Mouse (Mus musculus): ENCODE data around the gene Zfp628. TPM values are rescaled to one million over a fixed set of nuclear protein-coding genes. Genes with fewer than 3 reads are reported as not detected.

Gene Zfp628
- polyA plus RNA-seq, 1 experiment, result 21.7 TPM

DNA sequence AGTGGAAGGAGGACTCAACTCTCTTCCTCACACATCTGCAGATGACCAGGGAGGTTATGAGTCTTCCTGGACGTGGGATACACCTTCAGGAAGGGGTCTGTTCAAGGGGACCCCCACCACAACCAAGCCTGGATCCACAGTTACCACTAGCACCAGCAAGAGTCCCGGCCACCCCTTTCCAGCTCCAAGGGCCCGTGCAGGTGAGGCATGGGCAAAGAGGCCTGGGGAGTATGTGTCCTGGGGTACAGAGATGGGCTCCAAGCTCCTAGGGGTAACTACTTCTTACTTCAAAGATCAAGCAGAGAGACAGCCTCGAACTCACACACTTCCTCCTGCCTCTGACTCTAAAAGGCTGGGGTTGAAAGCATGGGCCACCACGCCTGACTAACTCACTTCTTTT is 27.7 kb downstream of the Zfp628 start:
- no peak for TF ChIP-seq CTCF (IDR thresholded peaks at IDR 0.05; ENCODE audit: borderline replicate concordance, extremely low read depth, insufficient read depth, insufficient read length)
- no peak for TF ChIP-seq POLR2A (IDR thresholded peaks at IDR 0.05; ENCODE audit: borderline replicate concordance, extremely low read depth, insufficient read depth, insufficient read length, poor library complexity, severe bottlenecking)
- no peak for DNase-seq (ENCODE audit: low read depth)

DNA sequence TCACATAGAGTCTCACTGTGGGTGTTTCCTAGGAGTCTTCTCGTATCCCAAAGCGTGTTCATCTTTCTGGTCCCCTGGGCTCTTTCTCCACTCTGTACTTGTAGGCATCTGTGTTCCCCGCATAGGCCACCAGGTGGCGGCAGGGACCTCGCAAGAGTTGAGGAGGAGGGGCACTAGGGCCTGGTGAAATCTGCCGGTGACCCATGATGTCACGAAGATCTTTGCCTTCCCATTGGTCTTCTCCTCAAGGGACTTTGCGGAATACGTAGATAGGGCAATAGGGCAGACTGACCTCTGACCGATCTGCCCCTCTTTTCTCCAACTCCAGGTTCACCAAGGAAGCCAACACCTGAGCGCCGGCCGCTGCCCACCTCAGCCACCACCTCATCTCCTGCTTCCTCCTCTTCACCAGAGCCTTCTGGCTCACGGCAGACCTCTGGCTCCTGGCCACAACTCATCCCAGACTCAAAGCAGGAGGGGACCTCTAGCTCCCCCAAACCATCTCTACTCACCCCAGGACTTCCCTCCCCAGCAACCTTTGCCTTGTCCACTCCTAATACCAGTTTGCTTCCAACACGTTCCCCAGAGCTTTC is 28.3 kb downstream of the Zfp628 start:
- TF ChIP-seq POLR2A (IDR thresholded peaks at IDR 0.05; ENCODE audit: borderline replicate concordance, extremely low read depth, insufficient read depth, insufficient read length, poor library complexity, severe bottlenecking) (no peak), CTCF (IDR thresholded peaks at IDR 0.05; ENCODE audit: borderline replicate concordance, extremely low read depth, insufficient read depth, insufficient read length) (peak; percentile 90)
- DNase-seq (ENCODE audit: low read depth), result peak; percentile 92

DNA sequence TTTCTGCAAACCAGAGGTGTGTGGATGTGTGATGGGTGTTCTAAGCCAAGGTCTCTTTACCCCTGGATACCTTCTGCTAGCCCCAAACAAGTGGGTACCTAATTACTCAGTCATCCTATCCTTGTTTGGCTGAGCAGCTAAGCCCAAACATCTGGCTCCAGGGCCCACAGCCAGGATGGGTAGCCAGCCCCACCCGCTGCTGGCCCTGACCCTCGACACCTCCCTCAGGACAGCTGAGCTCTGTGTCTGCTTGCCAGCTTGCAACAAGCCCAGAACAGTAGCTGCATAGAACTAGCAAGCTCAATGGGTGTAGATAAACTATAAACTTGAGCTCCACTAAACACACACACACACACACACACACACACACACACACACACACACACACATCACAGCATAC is 32.8 kb downstream of the Zfp628 start:
- DNase-seq (ENCODE audit: low read depth), result no peak
- TF ChIP-seq CTCF (IDR thresholded peaks at IDR 0.05; ENCODE audit: borderline replicate concordance, extremely low read depth, insufficient read depth, insufficient read length) (no peak), POLR2A (IDR thresholded peaks at IDR 0.05; ENCODE audit: borderline replicate concordance, extremely low read depth, insufficient read depth, insufficient read length, poor library complexity, severe bottlenecking) (no peak)

DNA sequence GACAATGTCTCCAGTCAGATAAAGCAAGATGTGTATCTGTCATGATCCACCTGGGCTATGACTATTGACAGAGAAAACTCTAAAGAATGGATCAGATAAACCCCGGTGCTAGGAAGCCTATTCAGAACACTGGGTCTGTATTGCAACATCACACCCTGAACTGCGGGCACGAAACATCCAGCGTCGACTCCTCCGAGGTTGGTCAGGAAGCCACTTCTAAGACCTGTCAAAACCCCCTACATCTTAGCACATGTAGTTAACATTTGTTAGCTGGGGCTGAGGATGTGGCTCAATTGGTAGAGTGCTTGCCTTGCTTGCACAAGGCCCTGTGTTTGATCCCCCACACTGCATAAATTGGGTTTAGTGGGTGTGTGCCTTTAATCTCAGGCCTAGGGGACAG is 33.4 kb downstream of the Zfp628 start:
- DNase-seq (ENCODE audit: low read depth), result no peak
- TF ChIP-seq CTCF (IDR thresholded peaks at IDR 0.05; ENCODE audit: borderline replicate concordance, extremely low read depth, insufficient read depth, insufficient read length), result no peak
- TF ChIP-seq POLR2A (IDR thresholded peaks at IDR 0.05; ENCODE audit: borderline replicate concordance, extremely low read depth, insufficient read depth, insufficient read length, poor library complexity, severe bottlenecking), result no peak

DNA sequence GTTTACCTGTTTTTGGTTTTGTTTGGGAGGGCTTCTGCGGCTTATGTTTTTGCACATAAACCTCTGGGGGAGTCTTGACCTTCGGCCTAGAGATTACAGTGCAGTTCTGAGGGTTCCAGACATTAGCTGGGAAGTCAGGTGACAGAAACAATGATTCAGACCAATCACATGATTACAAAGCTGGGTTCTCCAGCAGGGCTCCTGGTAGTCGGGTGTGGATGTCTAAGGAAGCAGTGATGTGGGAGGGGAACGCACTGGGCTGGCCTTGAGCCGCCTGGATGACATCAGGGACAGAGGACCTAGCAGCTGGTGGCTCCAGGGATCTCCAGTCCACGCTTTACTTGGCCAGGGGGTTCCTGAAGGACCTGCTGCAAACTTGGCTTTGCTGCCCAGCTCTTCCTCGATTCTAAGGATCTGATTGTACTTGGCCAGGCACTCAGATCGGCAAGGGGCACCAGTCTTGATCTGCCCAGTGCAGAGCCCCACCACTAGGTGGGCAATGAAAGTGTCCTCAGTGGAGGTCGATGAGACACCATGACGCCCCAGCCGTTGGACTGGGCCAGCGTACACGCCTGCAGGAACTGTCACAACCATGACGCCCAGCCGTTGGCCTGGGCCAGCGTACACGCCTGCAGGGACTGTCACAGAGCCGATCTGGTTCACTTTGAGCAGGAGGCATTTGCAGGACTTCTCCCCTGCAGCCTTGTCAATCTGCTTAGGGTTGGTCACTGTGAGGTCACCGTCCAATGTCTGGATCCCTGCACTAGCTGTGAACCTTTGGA is 35.7 kb downstream of the Zfp628 start:
- no peak for DNase-seq (ENCODE audit: low read depth)

DNA sequence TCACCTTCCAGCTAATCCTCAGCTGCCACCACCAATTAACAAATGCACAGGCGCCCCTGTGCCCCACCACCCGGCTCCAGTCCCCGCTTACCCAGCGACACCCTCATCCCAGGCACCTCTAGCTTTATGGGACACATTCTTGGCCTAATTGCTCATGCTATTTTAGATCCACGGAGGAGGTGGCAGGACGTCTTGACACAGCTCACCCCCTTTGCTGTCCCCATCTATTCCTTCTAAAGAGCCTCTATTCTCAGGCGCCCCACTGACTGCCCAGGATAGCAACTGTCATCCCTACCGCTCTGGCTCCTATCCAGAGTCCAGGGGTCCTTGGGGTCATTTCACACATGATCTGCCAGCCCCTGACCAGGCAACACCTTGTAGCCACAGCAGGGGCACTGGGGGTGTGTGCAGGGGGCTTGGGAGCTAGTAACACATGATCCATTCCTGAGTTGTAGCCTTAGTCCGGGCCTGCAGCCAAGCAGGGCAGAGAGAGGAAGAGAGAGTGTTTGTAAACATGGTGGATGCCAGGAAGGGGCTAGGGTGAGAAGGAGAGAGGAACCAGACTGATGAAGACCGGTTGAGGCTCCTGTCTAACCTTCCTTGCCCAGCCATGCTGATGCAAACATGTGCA is 38.9 kb downstream of the Zfp628 start:
- TF ChIP-seq CTCF (IDR thresholded peaks at IDR 0.05; ENCODE audit: borderline replicate concordance, extremely low read depth, insufficient read depth, insufficient read length), result no peak
- peak; percentile 32 for DNase-seq (ENCODE audit: low read depth)

More for the DNA sequence above, 35.7 kb downstream of the Zfp628 start:
- TF ChIP-seq POLR2A (IDR thresholded peaks at IDR 0.05; ENCODE audit: borderline replicate concordance, extremely low read depth, insufficient read depth, insufficient read length, poor library complexity, severe bottlenecking) (no peak), CTCF (IDR thresholded peaks at IDR 0.05; ENCODE audit: borderline replicate concordance, extremely low read depth, insufficient read depth, insufficient read length) (no peak)

DNA sequence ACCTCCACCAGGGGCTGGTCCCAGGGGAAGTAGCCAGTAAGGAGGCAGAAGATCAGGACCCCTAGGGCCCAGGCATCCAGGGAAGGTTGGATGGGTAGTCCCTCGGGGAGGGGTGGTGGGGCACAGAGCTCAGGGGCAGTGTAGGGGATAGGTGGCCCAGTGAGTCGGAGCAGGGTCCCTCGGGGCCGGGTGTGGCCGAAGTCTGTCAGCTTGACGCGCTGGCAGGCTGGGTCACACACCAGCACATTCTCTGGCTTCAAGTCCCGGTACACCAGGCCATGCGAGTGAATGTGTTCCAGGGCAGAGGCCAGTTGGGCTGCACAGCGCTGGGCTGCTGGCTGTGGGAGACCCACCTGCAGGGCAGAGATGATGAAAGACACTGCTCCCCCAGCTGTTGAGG is 42.3 kb downstream of the Zfp628 start:
- TF ChIP-seq CTCF (IDR thresholded peaks at IDR 0.05; ENCODE audit: borderline replicate concordance, extremely low read depth, insufficient read depth, insufficient read length) (no peak), POLR2A (IDR thresholded peaks at IDR 0.05; ENCODE audit: borderline replicate concordance, extremely low read depth, insufficient read depth, insufficient read length, poor library complexity, severe bottlenecking) (no peak)
- DNase-seq (ENCODE audit: low read depth), result no peak

DNA sequence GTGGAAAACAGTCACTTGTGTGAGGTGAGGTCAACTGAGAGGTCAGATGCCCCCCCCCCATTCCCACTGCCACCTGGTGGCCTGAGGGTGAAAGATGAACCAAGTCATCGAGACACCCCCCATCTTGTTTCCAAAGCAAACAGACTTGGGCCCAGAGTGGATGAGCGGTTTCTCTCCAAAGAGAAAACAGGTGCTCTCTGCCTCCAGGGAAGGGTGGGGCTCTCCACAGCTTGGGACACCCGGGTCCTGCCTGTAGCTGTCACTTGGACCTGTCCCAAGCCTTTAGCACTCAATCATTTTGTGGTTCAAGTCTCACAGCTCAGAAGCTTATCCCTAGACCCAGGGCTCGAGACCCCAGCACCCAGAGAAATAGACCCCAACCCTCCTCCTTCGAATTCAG is 48.5 kb downstream of the Zfp628 start:
- DNase-seq (ENCODE audit: low read depth), result no peak
- TF ChIP-seq POLR2A (IDR thresholded peaks at IDR 0.05; ENCODE audit: borderline replicate concordance, extremely low read depth, insufficient read depth, insufficient read length, poor library complexity, severe bottlenecking) (no peak), CTCF (IDR thresholded peaks at IDR 0.05; ENCODE audit: borderline replicate concordance, extremely low read depth, insufficient read depth, insufficient read length) (no peak)

DNA sequence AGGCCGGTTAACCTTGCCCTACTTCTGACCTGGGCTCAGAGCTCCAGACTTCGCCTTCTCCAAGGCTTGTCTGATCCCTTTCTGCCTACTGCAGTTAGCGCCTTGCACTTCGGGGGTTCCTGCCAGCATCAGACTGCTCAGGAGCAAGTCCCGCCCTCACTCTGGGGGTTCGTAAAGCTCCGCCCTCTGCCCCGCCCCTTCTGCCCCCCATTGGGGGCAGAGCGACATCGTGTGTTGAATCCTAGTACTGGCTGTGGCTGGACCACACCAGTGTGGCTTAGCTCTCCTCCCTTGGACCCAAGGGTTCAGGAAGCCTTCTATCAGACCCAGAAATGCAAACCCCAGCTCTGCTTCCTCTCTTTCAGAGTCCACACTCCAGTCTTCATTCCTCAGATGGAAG is 49.3 kb downstream of the Zfp628 start, which contains the start of gene Sbk2:
TSS of gene Sbk2 (minus strand) at position 135 of the 400 bp plus-strand sequence.
- TF ChIP-seq CTCF (IDR thresholded peaks at IDR 0.05; ENCODE audit: borderline replicate concordance, extremely low read depth, insufficient read depth, insufficient read length) (peak; percentile 60), POLR2A (IDR thresholded peaks at IDR 0.05; ENCODE audit: borderline replicate concordance, extremely low read depth, insufficient read depth, insufficient read length, poor library complexity, severe bottlenecking) (no peak)
- DNase-seq (ENCODE audit: low read depth), result peak; percentile 71

DNA sequence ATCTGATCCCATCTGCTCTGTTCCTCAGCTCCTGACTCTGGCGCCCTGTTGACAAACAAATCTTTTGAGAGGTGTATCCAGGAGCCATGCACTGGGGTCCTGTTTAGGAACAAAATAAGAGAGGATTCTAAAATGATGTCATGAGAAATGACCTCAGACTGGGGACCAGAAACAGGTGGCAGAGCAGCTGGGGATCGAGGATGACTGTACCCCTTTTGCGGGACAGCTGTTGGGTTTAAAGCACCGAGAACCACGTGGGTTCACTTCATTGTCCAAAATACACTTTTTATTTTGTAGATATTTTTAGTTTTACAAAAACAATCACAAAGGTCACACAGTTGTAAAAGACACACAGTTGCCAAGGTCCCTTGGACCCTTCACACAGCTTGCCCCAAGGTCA is 50.0 kb downstream of the Zfp628 start:
- TF ChIP-seq CTCF (IDR thresholded peaks at IDR 0.05; ENCODE audit: borderline replicate concordance, extremely low read depth, insufficient read depth, insufficient read length) (no peak), POLR2A (IDR thresholded peaks at IDR 0.05; ENCODE audit: borderline replicate concordance, extremely low read depth, insufficient read depth, insufficient read length, poor library complexity, severe bottlenecking) (no peak)
- DNase-seq (ENCODE audit: low read depth), result no peak

DNA sequence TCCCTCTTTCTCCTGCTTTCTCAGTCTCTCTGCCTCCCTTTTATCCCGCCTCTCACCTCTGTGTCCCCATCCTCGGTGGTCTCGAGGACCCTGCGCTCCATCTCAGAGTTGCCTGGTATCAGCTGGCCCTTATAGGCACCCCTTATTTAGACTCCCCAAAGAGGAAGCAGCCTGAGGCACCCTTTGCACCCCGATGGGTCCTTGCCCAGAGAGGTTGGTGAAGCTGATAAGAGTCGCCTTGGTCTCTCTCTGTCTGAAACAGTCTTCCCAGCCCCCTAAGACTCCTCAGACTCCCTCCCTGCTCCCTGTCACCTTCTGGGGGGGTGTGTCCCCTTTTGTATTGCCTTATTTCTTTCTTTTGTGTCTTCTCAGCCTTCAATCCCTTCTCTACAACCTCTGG is 56.1 kb downstream of the Zfp628 start, which contains the start of gene Sbk3:
TSS of gene Sbk3 (minus strand) at position 101 of the 400 bp plus-strand sequence.
- no peak for DNase-seq (ENCODE audit: low read depth)
- TF ChIP-seq CTCF (IDR thresholded peaks at IDR 0.05; ENCODE audit: borderline replicate concordance, extremely low read depth, insufficient read depth, insufficient read length) (no peak), POLR2A (IDR thresholded peaks at IDR 0.05; ENCODE audit: borderline replicate concordance, extremely low read depth, insufficient read depth, insufficient read length, poor library complexity, severe bottlenecking) (no peak)

Other genes with a start within 250 kb of the Zfp628 start
- gene Hspbp1, start 230.1 kb upstream of the Zfp628 start, polyA plus RNA-seq (2012; rRNA removed), result 93.3 and 97.3 TPM in 2 replicates
- 137 and 161 TPM in 2 replicates for gene Brsk1, start 224.6 kb upstream of the Zfp628 start, polyA plus RNA-seq (2012; rRNA removed)
- 0.03 and 0.05 TPM in 2 replicates for gene Tmem150b, start 190.0 kb upstream of the Zfp628 start, polyA plus RNA-seq (2012; rRNA removed)
- 197 and 214 TPM in 2 replicates for gene Kmt5c, start 175.1 kb upstream of the Zfp628 start, polyA plus RNA-seq (2012; rRNA removed)
- gene Cox6b2, start 162.1 kb upstream of the Zfp628 start, polyA plus RNA-seq (2012; rRNA removed), result 26.2 and 27.5 TPM in 2 replicates
- not detected in 2 replicates for gene Fam71e2, start 143.9 kb upstream of the Zfp628 start, polyA plus RNA-seq (2012; rRNA removed)
- 0.16 and 0.38 TPM in 2 replicates for gene Il11, start 132.4 kb upstream of the Zfp628 start, polyA plus RNA-seq (2012; rRNA removed)
- gene Tmem190, start 132.3 kb upstream of the Zfp628 start, polyA plus RNA-seq (2012; rRNA removed), result not detected in 2 replicates
- 3.4 and 5.2 TPM in 2 replicates for gene Tmem238, start 125.6 kb upstream of the Zfp628 start, polyA plus RNA-seq (2012; rRNA removed)
- 271 and 404 TPM in 2 replicates for gene Rpl28, start 122.3 kb upstream of the Zfp628 start, polyA plus RNA-seq (2012; rRNA removed)
- 451 and 626 TPM in 2 replicates for gene Ube2s, start 102.6 kb upstream of the Zfp628 start, polyA plus RNA-seq (2012; rRNA removed)
- gene Shisa7, start 70.5 kb upstream of the Zfp628 start, polyA plus RNA-seq (2012; rRNA removed), result 145 and 170 TPM in 2 replicates
- gene Isoc2b, start 45.0 kb upstream of the Zfp628 start, polyA plus RNA-seq (2012; rRNA removed), result 2.6 and 3.3 TPM in 2 replicates
- gene Isoc2a, start 38.1 kb upstream of the Zfp628 start, polyA plus RNA-seq (2012; rRNA removed), result 6.7 and 9.0 TPM in 2 replicates
- gene Gm36210, start 8.7 kb upstream of the Zfp628 start, polyA plus RNA-seq (2012; rRNA removed), result 0.77 and 1.3 TPM in 2 replicates
- 27.3 and 27.9 TPM in 2 replicates for gene Nat14, start 6.8 kb downstream of the Zfp628 start, polyA plus RNA-seq (2012; rRNA removed)
- 2.3 and 3.6 TPM in 2 replicates for gene Ssc5d, start 10.6 kb downstream of the Zfp628 start, polyA plus RNA-seq (2012; rRNA removed)
- gene Sbk2, start 49.2 kb downstream of the Zfp628 start, polyA plus RNA-seq (2012; rRNA removed), result 0.14 TPM in 2 replicates
- 1.1 and 2.0 TPM in 2 replicates for gene Sbk3, start 56.0 kb downstream of the Zfp628 start, polyA plus RNA-seq (2012; rRNA removed)
- 168 and 190 TPM in 2 replicates for gene Zfp579, start 80.9 kb downstream of the Zfp628 start, polyA plus RNA-seq (2012; rRNA removed)
- 11.9 and 18.0 TPM in 2 replicates for gene Zfp524, start 99.2 kb downstream of the Zfp628 start, polyA plus RNA-seq (2012; rRNA removed)
- gene Fiz1, start 99.5 kb downstream of the Zfp628 start, polyA plus RNA-seq (2012; rRNA removed), result 49.9 and 54.5 TPM in 2 replicates
- gene Gm44973, start 100.3 kb downstream of the Zfp628 start, polyA plus RNA-seq (2012; rRNA removed), result not detected in 2 replicates
- 43.5 and 52.4 TPM in 2 replicates for gene Zfp865, start 105.2 kb downstream of the Zfp628 start, polyA plus RNA-seq (2012; rRNA removed)
- 41.4 and 47.8 TPM in 2 replicates for gene Ccdc106, start 105.3 kb downstream of the Zfp628 start, polyA plus RNA-seq (2012; rRNA removed)
- not detected in 2 replicates for gene 4632433K11Rik, start 118.9 kb downstream of the Zfp628 start, polyA plus RNA-seq (2012; rRNA removed)
- gene Zfp784, start 123.2 kb downstream of the Zfp628 start, polyA plus RNA-seq (2012; rRNA removed), result 6.8 and 7.6 TPM in 2 replicates
- gene Zfp580, start 136.3 kb downstream of the Zfp628 start, polyA plus RNA-seq (2012; rRNA removed), result 61.4 and 88.7 TPM in 2 replicates
- 404 and 431 TPM in 2 replicates for gene U2af2, start 146.9 kb downstream of the Zfp628 start, polyA plus RNA-seq (2012; rRNA removed)
- 176 and 216 TPM in 2 replicates for gene Epn1, start 165.0 kb downstream of the Zfp628 start, polyA plus RNA-seq (2012; rRNA removed)
- not detected in 2 replicates for gene Rfpl4, start 201.7 kb downstream of the Zfp628 start, polyA plus RNA-seq (2012; rRNA removed)
- gene Rasl2-9, start 210.7 kb downstream of the Zfp628 start, polyA plus RNA-seq (2012; rRNA removed), result 0.14 and 0.37 TPM in 2 replicates
- not detected in 2 replicates for gene Vmn1r55, start 234.5 kb downstream of the Zfp628 start, polyA plus RNA-seq (2012; rRNA removed)

Data from brain, embryonic 14.5 days (tissue).